Mouse (Mus musculus): ENCODE data around the gene 1700123O20Rik. TPM values are rescaled to one million over a fixed set of nuclear protein-coding genes. Genes with fewer than 3 reads are reported as not detected.

Gene 1700123O20Rik
- polyA plus RNA-seq, 1 experiment from 2014 or later = 78.9 TPM

- Histone ChIP-seq H3K9ac (ENCODE audit: low read length) (no peak overlapping the region), H3K4me3 (ENCODE audit: low read length) (no peak overlapping the region), H3K27me3 (ENCODE audit: control insufficient read depth, insufficient read depth, low read depth, low read length) (no peaks in the 10 kb centered on the region), H3K4me2 (ENCODE audit: low read depth, low read length) (no peak overlapping the region), H3K4me1 (replicated peaks; ENCODE audit: control insufficient read depth, insufficient read depth, low read length) (peaks cover 5% of the 10 kb centered on the region), H3K9me3 (ENCODE audit: control insufficient read depth, low read length) (no peaks in the 10 kb centered on the region), H3K27ac (ENCODE audit: low read length) (no peak overlapping the region), H3K36me3 (ENCODE audit: control insufficient read depth, insufficient read depth, low read length) (peaks cover 60% of the 10 kb centered on the region)
- no peak for ATAC-seq (ENCODE audit: low read depth)
- WGBS = 89% methylated on average over 17 of the region's 17 CpGs
Measured at GRCm38 (mm10) chr14:54646455-54646854, 39.6 kb upstream of the 1700123O20Rik start.

- Histone ChIP-seq H3K27me3 (ENCODE audit: control insufficient read depth, insufficient read depth, low read depth, low read length) (no peaks in the 10 kb centered on the region), H3K4me3 (ENCODE audit: low read length) (no peak overlapping the region), H3K27ac (ENCODE audit: low read length) (no peak overlapping the region), H3K9ac (ENCODE audit: low read length) (no peak overlapping the region), H3K9me3 (ENCODE audit: control insufficient read depth, low read length) (no peaks in the 10 kb centered on the region), H3K4me2 (ENCODE audit: low read depth, low read length) (no peak overlapping the region), H3K36me3 (ENCODE audit: control insufficient read depth, insufficient read depth, low read length) (peaks cover 63% of the 10 kb centered on the region), H3K4me1 (replicated peaks; ENCODE audit: control insufficient read depth, insufficient read depth, low read length) (peaks cover 5% of the 10 kb centered on the region)
- WGBS = 65% methylated on average over 8 of the region's 8 CpGs
- 0 out of 2 replicates have a peak, but pooled peaks have one; percentile 30 for ATAC-seq (ENCODE audit: low read depth)
Measured at GRCm38 (mm10) chr14:54646898-54647636, 38.9 kb upstream of the 1700123O20Rik start.

GRCm38 (mm10) chr14:54647900-54648299, 38.1 kb upstream of the 1700123O20Rik start:
- peaks cover 14% of the 10 kb centered on the region for H3K4me1 ChIP-seq (replicated peaks; ENCODE audit: control insufficient read depth, insufficient read depth, low read length)

GRCm38 (mm10) chr14:54650621-54651454, 35.2 kb upstream of the 1700123O20Rik start:
- peak; percentile 44; the same call in 1 of the 2 replicates for ATAC-seq (ENCODE audit: low read depth)
- no peak overlapping the region for H3K4me2 ChIP-seq (ENCODE audit: low read depth, low read length)
- H3K36me3 ChIP-seq (ENCODE audit: control insufficient read depth, insufficient read depth, low read length) = peaks cover 39% of the 10 kb centered on the region
- no peak overlapping the region for H3K9ac ChIP-seq (ENCODE audit: low read length)
- H3K9me3 ChIP-seq (ENCODE audit: control insufficient read depth, low read length) = no peaks in the 10 kb centered on the region
- WGBS = 57% methylated on average over 23 of the region's 23 CpGs
- H3K27me3 ChIP-seq (ENCODE audit: control insufficient read depth, insufficient read depth, low read depth, low read length) = no peaks in the 10 kb centered on the region
- H3K4me1 ChIP-seq (replicated peaks; ENCODE audit: control insufficient read depth, insufficient read depth, low read length) = peaks cover 21% of the 10 kb centered on the region
- no peak overlapping the region for H3K4me3 ChIP-seq (ENCODE audit: low read length)
- no peak overlapping the region for H3K27ac ChIP-seq (ENCODE audit: low read length)

More at GRCm38 (mm10) chr14:54647900-54648299, 38.1 kb upstream of the 1700123O20Rik start:
- ATAC-seq (ENCODE audit: low read depth) = no peak
- Histone ChIP-seq H3K9me3 (ENCODE audit: control insufficient read depth, low read length) (no peaks in the 10 kb centered on the region), H3K9ac (ENCODE audit: low read length) (no peak overlapping the region), H3K27ac (ENCODE audit: low read length) (no peak overlapping the region), H3K27me3 (ENCODE audit: control insufficient read depth, insufficient read depth, low read depth, low read length) (no peaks in the 10 kb centered on the region), H3K36me3 (ENCODE audit: control insufficient read depth, insufficient read depth, low read length) (peaks cover 63% of the 10 kb centered on the region), H3K4me3 (ENCODE audit: low read length) (no peak overlapping the region), H3K4me2 (ENCODE audit: low read depth, low read length) (no peak overlapping the region)
- 71% methylated on average over 4 of the region's 4 CpGs for WGBS

GRCm38 (mm10) chr14:54651556-54651955, 34.5 kb upstream of the 1700123O20Rik start:
- 64% methylated on average over 4 of the region's 4 CpGs for WGBS
- Histone ChIP-seq H3K4me1 (replicated peaks; ENCODE audit: control insufficient read depth, insufficient read depth, low read length) (peaks cover 20% of the 10 kb centered on the region), H3K9me3 (ENCODE audit: control insufficient read depth, low read length) (no peaks in the 10 kb centered on the region), H3K36me3 (ENCODE audit: control insufficient read depth, insufficient read depth, low read length) (peaks cover 39% of the 10 kb centered on the region), H3K4me3 (ENCODE audit: low read length) (no peak overlapping the region), H3K27me3 (ENCODE audit: control insufficient read depth, insufficient read depth, low read depth, low read length) (no peaks in the 10 kb centered on the region), H3K4me2 (ENCODE audit: low read depth, low read length) (no peak overlapping the region), H3K27ac (ENCODE audit: low read length) (peak overlapping the region; percentile 37; the same call in 1 of the 2 replicates), H3K9ac (ENCODE audit: low read length) (no peak overlapping the region)
- no peak for ATAC-seq (ENCODE audit: low read depth)

- H3K9me3 ChIP-seq (ENCODE audit: control insufficient read depth, low read length) = no peaks in the 10 kb centered on the region
- H3K36me3 ChIP-seq (ENCODE audit: control insufficient read depth, insufficient read depth, low read length) = peaks cover 41% of the 10 kb centered on the region
- H3K27ac ChIP-seq (ENCODE audit: low read length) = peak overlapping the region; percentile 58
- H3K4me1 ChIP-seq (replicated peaks; ENCODE audit: control insufficient read depth, insufficient read depth, low read length) = peaks cover 18% of the 10 kb centered on the region
- H3K4me2 ChIP-seq (ENCODE audit: low read depth, low read length) = peak overlapping the region; percentile 81
- no peaks in the 10 kb centered on the region for H3K27me3 ChIP-seq (ENCODE audit: control insufficient read depth, insufficient read depth, low read depth, low read length)
- H3K4me3 ChIP-seq (ENCODE audit: low read length) = peak overlapping the region; percentile 64
- 0% methylated on average over 7 of the region's 7 CpGs for WGBS
- ATAC-seq (ENCODE audit: low read depth) = no peak
- H3K9ac ChIP-seq (ENCODE audit: low read length) = peak overlapping the region; percentile 81
Measured at GRCm38 (mm10) chr14:54652787-54653186, 33.2 kb upstream of the 1700123O20Rik start.

GRCm38 (mm10) chr14:54653496-54653895, 32.5 kb upstream of the 1700123O20Rik start:
- Histone ChIP-seq H3K4me1 (replicated peaks; ENCODE audit: control insufficient read depth, insufficient read depth, low read length) (peaks cover 18% of the 10 kb centered on the region), H3K4me2 (ENCODE audit: low read depth, low read length) (peak overlapping the region; percentile 81), H3K4me3 (ENCODE audit: low read length) (peak overlapping the region; percentile 64), H3K36me3 (ENCODE audit: control insufficient read depth, insufficient read depth, low read length) (peaks cover 45% of the 10 kb centered on the region), H3K27me3 (ENCODE audit: control insufficient read depth, insufficient read depth, low read depth, low read length) (no peaks in the 10 kb centered on the region), H3K9me3 (ENCODE audit: control insufficient read depth, low read length) (no peaks in the 10 kb centered on the region), H3K27ac (ENCODE audit: low read length) (peak overlapping the region; percentile 58), H3K9ac (ENCODE audit: low read length) (peak overlapping the region; percentile 81)
- peak; percentile 92 for ATAC-seq (ENCODE audit: low read depth)
- WGBS = 0% methylated on average over 12 of the region's 12 CpGs

GRCm38 (mm10) chr14:54660009-54660408, 26.0 kb upstream of the 1700123O20Rik start:
- WGBS = 90% methylated on average over 2 of the region's 2 CpGs
- no peak for ATAC-seq (ENCODE audit: low read depth)
- H3K27ac ChIP-seq (ENCODE audit: low read length) = no peak overlapping the region
- no peaks in the 10 kb centered on the region for H3K4me1 ChIP-seq (replicated peaks; ENCODE audit: control insufficient read depth, insufficient read depth, low read length)
- H3K27me3 ChIP-seq (ENCODE audit: control insufficient read depth, insufficient read depth, low read depth, low read length) = no peaks in the 10 kb centered on the region
- no peaks in the 10 kb centered on the region for H3K9me3 ChIP-seq (ENCODE audit: control insufficient read depth, low read length)
- H3K4me3 ChIP-seq (ENCODE audit: low read length) = no peak overlapping the region
- H3K9ac ChIP-seq (ENCODE audit: low read length) = no peak overlapping the region
- H3K4me2 ChIP-seq (ENCODE audit: low read depth, low read length) = no peak overlapping the region
- H3K36me3 ChIP-seq (ENCODE audit: control insufficient read depth, insufficient read depth, low read length) = peaks cover 72% of the 10 kb centered on the region
